12 mouse cellular contexts compared by ENCODE assay signal in the genomic region with DNA sequence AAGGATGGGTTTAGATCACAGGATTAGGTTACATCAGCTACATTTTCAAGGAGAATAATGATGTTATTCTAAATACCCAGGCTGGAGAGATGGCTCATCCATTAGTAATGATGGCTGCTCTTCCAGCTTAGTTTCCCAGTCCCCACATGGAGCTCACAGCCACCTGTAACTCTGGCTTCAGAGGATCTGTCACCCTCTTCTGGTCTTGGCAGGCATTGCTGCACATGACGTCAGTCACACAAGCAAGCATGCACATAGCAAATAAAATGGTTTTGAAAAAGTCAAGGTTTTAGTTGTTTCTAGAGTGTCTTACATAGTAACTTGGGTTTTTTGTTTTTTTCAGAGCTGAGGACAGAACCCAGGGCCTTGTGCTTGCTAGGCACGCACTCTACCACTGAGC. TPM values are rescaled to one million over a fixed set of nuclear protein-coding genes. Genes with fewer than 3 reads are reported as not detected.
DNase-seq lines count a peak whose midpoint lies in the region; ATAC-seq and TF ChIP-seq lines count a peak whose summit lies in the region.
"Had no signal": no experiment of that assay in that cellular context is flagged by ENCODE, and none has a peak within 500 bp of the region (broad histone marks: within the 10 kb centered on the region; RNA-seq: fewer than 3 reads in every experiment).

No protein-coding gene starts in this region.

- ATAC-seq in lung, embryonic 14.5 days (ENCODE audit: insufficient read depth): no peak
- no peak for ATAC-seq in heart, embryonic 12.5 days (ENCODE audit: insufficient number of reproducible peaks, low FRiP score)

- H3K27ac ChIP-seq in gastrocnemius, adult 2 months: no peak overlapping the region
- no peak overlapping the region for H3K27ac ChIP-seq in lung, embryonic 14.5 days (ENCODE audit: low read depth)
- no peak overlapping the region for H3K27ac ChIP-seq in ES-Bruce4 (ENCODE audit: insufficient read depth, low read length)
- H3K27ac ChIP-seq in heart, embryonic 12.5 days (ENCODE audit: poor library complexity, severe bottlenecking): no peak overlapping the region
- H3K27ac ChIP-seq: hindbrain, embryonic 15.5 days; limb, embryonic 13.5 days had no signal

- H3K36me3 ChIP-seq in lung, embryonic 14.5 days (ENCODE audit: insufficient read depth): peaks cover 33% of the 10 kb centered on the region
- no peaks in the 10 kb centered on the region for H3K36me3 ChIP-seq in ES-Bruce4 (ENCODE audit: control insufficient read depth, insufficient read depth, low read length, poor library complexity, severe bottlenecking)
- peaks cover 32% of the 10 kb centered on the region for H3K36me3 ChIP-seq in heart, embryonic 12.5 days

- peak; percentile 41 for TF ChIP-seq CTCF in gastrocnemius, adult 2 months (IDR thresholded peaks at IDR 0.05)
- peak; percentile 46; the same call in 1 of the 2 replicates for TF ChIP-seq CTCF in lung, embryonic 14.5 days (IDR thresholded peaks at IDR 0.05; ENCODE audit: low read depth)
- TF ChIP-seq CTCF in ES-Bruce4 (IDR thresholded peaks at IDR 0.05; ENCODE audit: low read depth, low read length): peak; percentile 82
- TF ChIP-seq CTCF in brain, embryonic 14.5 days (IDR thresholded peaks at IDR 0.05; ENCODE audit: borderline replicate concordance, extremely low read depth, insufficient read depth, insufficient read length): peak; percentile 40; the same call in 1 of the 2 replicates

- 74% methylated on average over 2 of the region's 2 CpGs for WGBS in lung, embryonic 14.5 days
- 83% methylated on average over 2 of the region's 2 CpGs for WGBS in heart, embryonic 12.5 days

- H3K9me3 ChIP-seq in lung, embryonic 14.5 days (ENCODE audit: low read depth, low read length): no peaks in the 10 kb centered on the region
- no peaks in the 10 kb centered on the region for H3K9me3 ChIP-seq in ES-Bruce4 (replicated peaks; ENCODE audit: control insufficient read depth, insufficient read depth, low read length, poor library complexity, severe bottlenecking)
- no peaks in the 10 kb centered on the region for H3K9me3 ChIP-seq in heart, embryonic 12.5 days (replicated peaks)
- H3K9me3 ChIP-seq: hindbrain, embryonic 15.5 days; limb, embryonic 13.5 days had no signal

- H3K4me2 ChIP-seq in lung, embryonic 14.5 days: no peak overlapping the region
- H3K4me2 ChIP-seq in heart, embryonic 12.5 days: no peak overlapping the region
- H3K4me2 ChIP-seq: hindbrain, embryonic 15.5 days; limb, embryonic 13.5 days had no signal

- no peak for TF ChIP-seq EP300 in ES-Bruce4 (IDR thresholded peaks at IDR 0.05; ENCODE audit: insufficient read depth, low read depth, low read length)

- no peaks in the 10 kb centered on the region for H3K27me3 ChIP-seq in lung, embryonic 14.5 days (ENCODE audit: insufficient read depth, low read length)
- no peaks in the 10 kb centered on the region for H3K27me3 ChIP-seq in ES-Bruce4 (ENCODE audit: control insufficient read depth, insufficient read depth, low read length, poor library complexity, severe bottlenecking)
- H3K27me3 ChIP-seq in heart, embryonic 12.5 days (replicated peaks): no peaks in the 10 kb centered on the region
- H3K27me3 ChIP-seq: hindbrain, embryonic 15.5 days; limb, embryonic 13.5 days had no signal

- H3K9ac ChIP-seq in lung, embryonic 14.5 days: no peak overlapping the region
- H3K9ac ChIP-seq in ES-Bruce4 (ENCODE audit: low read depth, poor library complexity, severe bottlenecking): no peak overlapping the region
- H3K9ac ChIP-seq in heart, embryonic 12.5 days: no peak overlapping the region
- H3K9ac ChIP-seq: hindbrain, embryonic 15.5 days; limb, embryonic 13.5 days had no signal

- H3K4me1 ChIP-seq in lung, embryonic 14.5 days (ENCODE audit: insufficient read depth): no peaks in the 10 kb centered on the region
- H3K4me1 ChIP-seq in ES-Bruce4 (ENCODE audit: control insufficient read depth, insufficient read depth, low read length): no peaks in the 10 kb centered on the region
- peaks cover 22% of the 10 kb centered on the region for H3K4me1 ChIP-seq in heart, embryonic 12.5 days (replicated peaks)
- H3K4me1 ChIP-seq: hindbrain, embryonic 15.5 days; limb, embryonic 13.5 days had no signal

- TF ChIP-seq POLR2A in ES-Bruce4 (IDR thresholded peaks at IDR 0.05; ENCODE audit: insufficient read depth, low read length): no peak
- TF ChIP-seq POLR2A in brain, embryonic 14.5 days (IDR thresholded peaks at IDR 0.05; ENCODE audit: borderline replicate concordance, extremely low read depth, insufficient read depth, insufficient read length, poor library complexity, severe bottlenecking): no peak

- DNase-seq in gastrocnemius, adult 2 months: no peak
- DNase-seq in gastrocnemius, postnatal 25 days: no peak
- DNase-seq in lung, embryonic 14.5 days: peak; percentile 35
- DNase-seq in lung, postnatal 14 days: no peak
- DNase-seq in brain, embryonic 14.5 days (ENCODE audit: low read depth): peak; percentile 37
- DNase-seq in frontal cortex, postnatal 25 days (ENCODE audit: low spot score in 2 of 2): no peak
- DNase-seq: heart, adult 11 months; spleen, adult 18-20 months had no signal

- H3K4me3 ChIP-seq in gastrocnemius, adult 2 months: no peak overlapping the region
- H3K4me3 ChIP-seq in lung, embryonic 14.5 days (ENCODE audit: low read depth, low read length): no peak overlapping the region
- no peak overlapping the region for H3K4me3 ChIP-seq in ES-Bruce4 (ENCODE audit: low read depth, low read length)
- no peak overlapping the region for H3K4me3 ChIP-seq in heart, embryonic 12.5 days
- H3K4me3 ChIP-seq: hindbrain, embryonic 15.5 days; limb, embryonic 13.5 days had no signal

- intact Hi-C loops in gastrocnemius, adult 2 months (cut with DNase I): no loop called here

RNA-seq across cellular contexts. Expression of a gene that starts 9.8 kb away (rescaled TPM):
- total RNA-seq in gastrocnemius, adult 2 months (2021): 10 to 100 TPM in 1 of 2 experiments, 1 to 10 TPM in 1; 8.1 to 11.0 TPM
- 1 to 10 TPM; 6.9 to 9.1 TPM for total RNA-seq in gastrocnemius, postnatal 25 days (2021)
- polyA plus RNA-seq in lung, embryonic 14.5 days (2014; fragmentation: Nextera tagmentation; extraction: Ambion mirVana): 18.1 and 19.2 TPM in 2 replicates
- polyA plus RNA-seq in ES-Bruce4 (2011; ENCODE audit: insufficient read depth, insufficient read length, low read depth, missing spikeins): 7.7 and 12.0 TPM in 2 replicates
- polyA plus RNA-seq in brain, embryonic 14.5 days (2012; rRNA removed): 25.0 and 30.6 TPM in 2 replicates
- 13.6 and 14.0 TPM in 2 replicates for polyA plus RNA-seq in heart, embryonic 12.5 days (2016; fragmentation: Nextera tagmentation; extraction: Ambion mirVana)

RNA-seq across cellular contexts. Expression of a gene that starts 10.0 kb away (rescaled TPM):
- 10 to 100 TPM; 30.2 to 32.9 TPM for total RNA-seq in gastrocnemius, adult 2 months (2021)
- total RNA-seq in gastrocnemius, postnatal 25 days (2021): 10 to 100 TPM; 30.8 to 31.6 TPM
- 68.6 and 71.9 TPM in 2 replicates for polyA plus RNA-seq in lung, embryonic 14.5 days (2014; fragmentation: Nextera tagmentation; extraction: Ambion mirVana)
- 58.1 and 62.4 TPM in 2 replicates for polyA plus RNA-seq in ES-Bruce4 (2011; ENCODE audit: insufficient read depth, insufficient read length, low read depth, missing spikeins)
- 81.9 and 84.1 TPM in 2 replicates for polyA plus RNA-seq in brain, embryonic 14.5 days (2012; rRNA removed)
- 43.3 and 45.7 TPM in 2 replicates for polyA plus RNA-seq in heart, embryonic 12.5 days (2016; fragmentation: Nextera tagmentation; extraction: Ambion mirVana)

RNA-seq across cellular contexts. Expression of a gene that starts 19.5 kb away (rescaled TPM):
- total RNA-seq in gastrocnemius, adult 2 months (2021): 10 to 100 TPM; 12.8 to 16.1 TPM
- total RNA-seq in gastrocnemius, postnatal 25 days (2021): 10 to 100 TPM; 14.1 to 16.1 TPM
- polyA plus RNA-seq in lung, embryonic 14.5 days (2014; fragmentation: Nextera tagmentation; extraction: Ambion mirVana): 14.2 and 16.2 TPM in 2 replicates
- 35.0 and 35.5 TPM in 2 replicates for polyA plus RNA-seq in ES-Bruce4 (2011; ENCODE audit: insufficient read depth, insufficient read length, low read depth, missing spikeins)
- polyA plus RNA-seq in brain, embryonic 14.5 days (2012; rRNA removed): 10.5 and 39.1 TPM in 2 replicates
- polyA plus RNA-seq in heart, embryonic 12.5 days (2016; fragmentation: Nextera tagmentation; extraction: Ambion mirVana): 7.1 and 7.2 TPM in 2 replicates

RNA-seq across cellular contexts. Expression of a gene that starts 19.8 kb away (rescaled TPM):
- 10 to 100 TPM in 1 of 2 experiments, 1 to 10 TPM in 1; 7.2 to 20.2 TPM for total RNA-seq in gastrocnemius, adult 2 months (2021)
- total RNA-seq in gastrocnemius, postnatal 25 days (2021): 10 to 100 TPM; 24.0 to 32.8 TPM
- 344 and 360 TPM in 2 replicates for polyA plus RNA-seq in lung, embryonic 14.5 days (2014; fragmentation: Nextera tagmentation; extraction: Ambion mirVana)
- polyA plus RNA-seq in ES-Bruce4 (2011; ENCODE audit: insufficient read depth, insufficient read length, low read depth, missing spikeins): 66.7 and 88.2 TPM in 2 replicates
- polyA plus RNA-seq in brain, embryonic 14.5 days (2012; rRNA removed): 68.2 and 101 TPM in 2 replicates
- 290 and 291 TPM in 2 replicates for polyA plus RNA-seq in heart, embryonic 12.5 days (2016; fragmentation: Nextera tagmentation; extraction: Ambion mirVana)

RNA-seq across cellular contexts. Expression of a gene that starts 31.4 kb away (rescaled TPM):
- total RNA-seq in gastrocnemius, adult 2 months (2021): 10 to 100 TPM; 33.6 to 38.5 TPM
- 10 to 100 TPM; 40.3 to 54.5 TPM for total RNA-seq in gastrocnemius, postnatal 25 days (2021)
- polyA plus RNA-seq in lung, embryonic 14.5 days (2014; fragmentation: Nextera tagmentation; extraction: Ambion mirVana): 56.4 and 57.0 TPM in 2 replicates
- polyA plus RNA-seq in ES-Bruce4 (2011; ENCODE audit: insufficient read depth, insufficient read length, low read depth, missing spikeins): 2.0 and 2.5 TPM in 2 replicates
- 11.7 and 17.3 TPM in 2 replicates for polyA plus RNA-seq in brain, embryonic 14.5 days (2012; rRNA removed)
- polyA plus RNA-seq in heart, embryonic 12.5 days (2016; fragmentation: Nextera tagmentation; extraction: Ambion mirVana): 28.1 and 28.3 TPM in 2 replicates

Comparison
In these comparisons a context has a peak if more than half of its experiments do, and no peak if none do; other contexts are left out.
1. DNase-seq: peak in lung, embryonic 14.5 days (single experiment) and brain, embryonic 14.5 days (single experiment); none in gastrocnemius, adult 2 months (single experiment), gastrocnemius, postnatal 25 days (single experiment), lung, postnatal 14 days (single experiment) and frontal cortex, postnatal 25 days (0 of 2).
2. Peak in every context shown above with its lines, with median percentiles within 50 percentile points of each other: CTCF ChIP-seq.